Mouse (Mus musculus) MEL (cell line): Measurements from ENCODE around the gene Il17ra. TPM values are rescaled to one million over a fixed set of nuclear protein-coding genes. Genes with fewer than 3 reads are reported as not detected.

Experiments used
- DNase-seq: peaks from one replicate; pipeline ENCODE4 v3.0.0; 2011; ENCODE audit warnings: low read depth, low spot score
- H3K27ac ChIP-seq: 2 replicates; pipeline ENCODE4 v1.5.1; 2012; ENCODE audit warnings: low read depth, mild to moderate bottlenecking, control low read depth, low read length, moderate library complexity; ENCODE audit not compliant: control insufficient read depth
- H3K27me3 ChIP-seq, 2 experiments: fragments of 150-350 bp in 1 of 2; sonication (generic) in 1 of 2; 2 replicates each; pipeline ENCODE4 v1.6.1; 2012; ENCODE audit warnings: low read length in 2 of 2, mild to moderate bottlenecking in 2 of 2, improper control_type of control experiment in 1 of 2, moderate library complexity in 1 of 2; ENCODE audit not compliant: insufficient read depth in 2 of 2, control insufficient read depth in 1 of 2
- H3K36me3 ChIP-seq, 2 experiments: 2 replicates each; pipeline ENCODE4 v1.6.1; 2012 to 2014; ENCODE audit warnings: low read length in 2 of 2, improper control_type of control experiment in 1 of 2, inconsistent platforms in 1 of 2, mild to moderate bottlenecking in 1 of 2; ENCODE audit not compliant: insufficient read depth in 2 of 2, control insufficient read depth in 1 of 2
- H3K4me1 ChIP-seq, 2 experiments: fragments of 150-350 bp in 1 of 2; sonication (generic) in 1 of 2; 2 replicates each; pipeline ENCODE4 v1.6.1; 2012; ENCODE audit warnings: low read length in 2 of 2, improper control_type of control experiment in 1 of 2, mild to moderate bottlenecking in 1 of 2; ENCODE audit not compliant: insufficient read depth in 2 of 2, control insufficient read depth in 1 of 2
- H3K4me3 ChIP-seq, 2 experiments: fragments of 150-350 bp in 1 of 2; sonication (generic) in 1 of 2; 2 replicates each; pipeline ENCODE4 v1.5.1; 2012; ENCODE audit warnings: low read depth in 2 of 2, low read length in 2 of 2, mild to moderate bottlenecking in 2 of 2, moderate library complexity in 2 of 2, control low read depth in 1 of 2, improper control_type of control experiment in 1 of 2; ENCODE audit not compliant: control insufficient read depth in 1 of 2, insufficient read depth in 1 of 2
- H3K79me2 ChIP-seq: 2 replicates; pipeline ENCODE4 v1.6.1; 2012; ENCODE audit warnings: mild to moderate bottlenecking, low read length, moderate library complexity; ENCODE audit not compliant: control insufficient read depth, poor library complexity, insufficient read depth
- H3K9ac ChIP-seq: 2 replicates; pipeline ENCODE4 v1.6.1; 2012; ENCODE audit warnings: low read depth, mild to moderate bottlenecking, control low read depth, low read length, moderate library complexity; ENCODE audit not compliant: control insufficient read depth, poor library complexity, severe bottlenecking
- H3K9me3 ChIP-seq: fragments of 150-350 bp; sonication (generic); replicated peaks from 2 replicates; pipeline ENCODE4 v1.6.1; 2012; ENCODE audit warnings: mild to moderate bottlenecking, low read length, improper control_type of control experiment, moderate library complexity; ENCODE audit not compliant: insufficient read depth
- BHLHE40 ChIP-seq: IDR thresholded peaks from 2 replicates; pipeline ENCODE4 v1.6.1; 2012; ENCODE audit warnings: low read depth, mild to moderate bottlenecking, inconsistent platforms, low read length, improper control_type of control experiment, borderline replicate concordance
- CTCF ChIP-seq, 3 experiments: IDR thresholded peaks in 2 of 3; conservative IDR thresholded peaks in 1 of 3; 2 replicates each; pipeline ENCODE4 v1.5.1; 2011 to 2012; ENCODE audit warnings: low read length in 3 of 3, low read depth in 2 of 3, mild to moderate bottlenecking in 2 of 3, improper control_type of control experiment in 1 of 3, inconsistent platforms in 1 of 3, mixed read lengths in 1 of 3, moderate library complexity in 1 of 3; ENCODE audit not compliant: control insufficient read depth in 1 of 3, insufficient read depth in 1 of 3, poor library complexity in 1 of 3, severe bottlenecking in 1 of 3
- EP300 ChIP-seq, 2 experiments: IDR thresholded peaks; 2 replicates each; pipeline ENCODE4 v1.6.1; 2011; ENCODE audit warnings: improper control_type of control experiment in 2 of 2, low read length in 2 of 2, low read depth in 1 of 2, mild to moderate bottlenecking in 1 of 2
- GABPA ChIP-seq: IDR thresholded peaks from 2 replicates; pipeline ENCODE4 v1.6.1; 2012; ENCODE audit warnings: low read depth, mild to moderate bottlenecking, inconsistent platforms, low read length, improper control_type of control experiment, moderate library complexity
- JUND ChIP-seq: IDR thresholded peaks from 2 replicates; pipeline ENCODE4 v1.6.1; 2011; ENCODE audit warnings: low read depth, mild to moderate bottlenecking, improper control_type of control experiment, low read length
- MAX ChIP-seq: IDR thresholded peaks from 2 replicates; pipeline ENCODE4 v1.6.1; 2011; ENCODE audit warnings: low read length, improper control_type of control experiment
- POLR2A ChIP-seq, 2 experiments: IDR thresholded peaks; 2 replicates each; pipeline ENCODE4 v1.6.1; 2011 to 2012; ENCODE audit warnings: low read length in 2 of 2, mild to moderate bottlenecking in 2 of 2, control low read depth in 1 of 2, improper control_type of control experiment in 1 of 2, low read depth in 1 of 2, moderate library complexity in 1 of 2; ENCODE audit not compliant: control insufficient read depth in 1 of 2, insufficient read depth in 1 of 2, poor library complexity in 1 of 2
- RAD21 ChIP-seq: IDR thresholded peaks from 2 replicates; pipeline ENCODE4 v1.6.1; 2011; ENCODE audit warnings: mild to moderate bottlenecking, low read depth, low read length, improper control_type of control experiment
- SIN3A ChIP-seq: IDR thresholded peaks from 2 replicates; pipeline ENCODE4 v1.6.1; 2012; ENCODE audit warnings: low read length, improper control_type of control experiment, inconsistent platforms
- SMC3 ChIP-seq: IDR thresholded peaks from 2 replicates; pipeline ENCODE4 v1.6.1; 2011; ENCODE audit warnings: low read depth, low read length, improper control_type of control experiment
- TBP ChIP-seq: IDR thresholded peaks from 2 replicates; pipeline ENCODE4 v1.8.0; 2011; ENCODE audit warnings: low read depth, low read length, improper control_type of control experiment
- ZC3H11A ChIP-seq: IDR thresholded peaks from 2 replicates; pipeline ENCODE4 v1.6.1; 2012; ENCODE audit warnings: low read depth, mild to moderate bottlenecking, inconsistent platforms, low read length, improper control_type of control experiment
- ZNF384 ChIP-seq: IDR thresholded peaks from 2 replicates; pipeline ENCODE4 v1.6.1; 2012; ENCODE audit warnings: low read depth, mild to moderate bottlenecking, inconsistent platforms, low read length, improper control_type of control experiment
- polyA plus RNA-seq, 2 experiments: library from polyadenylated mRNA; stranded (reverse) in 1 of 2; unstranded in 1 of 2; fragments of >175 nt in 1 of 2; fragments of >200 nt in 1 of 2; gene quantifications; 2 replicates each; pipeline versions ENCODE4 v1.2.1 to v1.2.4; 2012; ENCODE audit warnings: low replicate concordance in 2 of 2, low read depth in 1 of 2; ENCODE audit not compliant: insufficient read length in 2 of 2, insufficient read depth in 1 of 2, missing spikeins in 1 of 2
- total RNA-seq: library from RNA; depleted of rRNA; stranded (reverse); fragments of 300-350 nt; gene quantifications from 2 replicates; pipeline ENCODE4 v1.2.3, GENCODE M21; 2012

The Il17ra gene
- total and polyA plus RNA-seq, 3 experiments, result 18.0 to 43.3 TPM; not detected in 1

- Histone ChIP-seq H3K27ac (peak overlapping the region; percentile 51), H3K36me3 (peaks cover 0 to 30% of the 10 kb centered on the region in 2 experiments; a peak in 2 of 4 replicates), H3K4me1 (peaks cover 13 to 32% of the 10 kb centered on the region in 2 experiments), H3K27me3 (no peaks in the 10 kb centered on the region), H3K9me3 (no peaks in the 10 kb centered on the region), H3K79me2 (no peaks in the 10 kb centered on the region)
- DNase-seq, result no peak
- TF ChIP-seq BHLHE40 (no peak), ZNF384 (peak; percentile 87)
- TF ChIP-seq, all 39 proteins: peak for 1
- Histone ChIP-seq H3K4me3 (no peak overlapping the region), H3K9ac (peak overlapping the region; percentile 2; the same call in 1 of the 2 replicates)
These were observed 9.5 kb upstream of the Il17ra start for GRCm38 (mm10) chr6:120453556-120453955.

GRCm38 (mm10) chr6:120454627-120455077, 8.4 kb upstream of the Il17ra start:
- Histone ChIP-seq H3K79me2 (no peaks in the 10 kb centered on the region), H3K27me3 (no peaks in the 10 kb centered on the region), H3K9ac (no peak overlapping the region), H3K4me3 (no peak overlapping the region), H3K4me1 (peaks cover 13 to 32% of the 10 kb centered on the region in 2 experiments), H3K9me3 (no peaks in the 10 kb centered on the region), H3K27ac (peak overlapping the region; percentile 3; the same call in 1 of the 2 replicates), H3K36me3 (peaks cover 0 to 30% of the 10 kb centered on the region in 2 experiments; a peak in 2 of 4 replicates)
- DNase-seq, result peak; percentile 33
- TF ChIP-seq RAD21, result no peak
- peak; percentile 99 for TF ChIP-seq JUND
- no peak for TF ChIP-seq SMC3
- TF ChIP-seq BHLHE40, result no peak
- TF ChIP-seq MAX, result 0 out of 2 replicates have a peak, but pooled peaks have one; percentile 17
- 0 out of 2 replicates have a peak, but pooled peaks have one; percentile 22 for TF ChIP-seq SIN3A
- TF ChIP-seq EP300 (IDR thresholded peaks at IDR 0.05; ENCODE audit: low read depth in 1 of 2, low read length in 2 of 2), result peak in 1 of 2 experiments; percentile 13; a peak in 1 of 4 replicates

GRCm38 (mm10) chr6:120457074-120457473, 6.0 kb upstream of the Il17ra start:
- TF ChIP-seq RAD21 (peak; percentile 57), GABPA (no peak), ZNF384 (peak; percentile 95), CTCF (IDR thresholded peaks at IDR 0.05 in 2 of 3, conservative IDR thresholded peaks at IDR 0.05 in 1 of 3; ENCODE audit: control insufficient read depth in 1 of 3, insufficient read depth in 1 of 3, low read depth in 2 of 3, low read length in 3 of 3, poor library complexity in 1 of 3, severe bottlenecking in 1 of 3) (peak; percentile 48 to 62 (median 59)), SMC3 (peak; percentile 44), TBP (0 out of 2 replicates have a peak, but pooled peaks have one; percentile 21), POLR2A (IDR thresholded peaks at IDR 0.05; ENCODE audit: control insufficient read depth in 1 of 2, insufficient read depth in 1 of 2, low read depth in 1 of 2, low read length in 2 of 2, poor library complexity in 1 of 2) (no peak), ZC3H11A (peak; percentile 54), SIN3A (no peak)
- peaks cover 3 to 20% of the 10 kb centered on the region in 2 experiments; a peak in 3 of 4 replicates for H3K4me1 ChIP-seq
- DNase-seq, result peak; percentile 74

More at GRCm38 (mm10) chr6:120457074-120457473, 6.0 kb upstream of the Il17ra start:
- Histone ChIP-seq H3K4me3 (no peak overlapping the region), H3K79me2 (no peaks in the 10 kb centered on the region), H3K27me3 (no peaks in the 10 kb centered on the region), H3K9ac (no peak overlapping the region), H3K36me3 (peaks cover 0 to 19% of the 10 kb centered on the region in 2 experiments; a peak in 2 of 4 replicates), H3K27ac (no peak overlapping the region), H3K9me3 (no peaks in the 10 kb centered on the region)
